Mouse (Mus musculus): ENCODE results near the gene Cd80. TPM values are rescaled to one million over a fixed set of nuclear protein-coding genes. Genes with fewer than 3 reads are reported as not detected.

The Cd80 gene
- polyA plus RNA-seq, 1 experiment: 1.8 TPM

DNA sequence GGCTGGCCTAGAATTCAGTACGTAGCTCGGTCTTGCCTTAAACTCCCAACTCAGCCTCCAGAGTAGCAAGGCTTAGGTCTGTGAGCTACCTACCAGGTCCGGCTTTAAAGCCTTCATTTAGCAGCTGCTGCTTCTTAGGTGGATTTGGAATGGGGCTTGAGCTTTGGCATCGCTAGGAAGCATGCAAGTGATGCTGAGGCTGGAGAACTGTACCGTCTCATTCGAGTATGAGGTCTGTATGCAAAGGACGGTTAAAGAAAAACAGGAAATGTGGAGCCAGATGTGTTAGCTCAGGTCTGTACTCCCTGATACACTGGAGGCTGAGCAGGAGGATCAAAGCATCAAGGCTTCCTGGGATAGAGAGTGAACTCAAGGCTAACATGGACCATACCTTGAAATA is 6.8 kb downstream of the Cd80 start:
- Histone ChIP-seq H3K36me3 (ENCODE audit: control insufficient read depth, insufficient read depth, low read length) (no peaks in the 10 kb centered on the region), H3K27ac (ENCODE audit: insufficient read depth, low read length) (peak overlapping the region; percentile 37; the same call in 1 of the 2 replicates), H3K4me3 (ENCODE audit: extremely low read depth, insufficient read depth, insufficient read length) (no peak overlapping the region), H3K4me1 (ENCODE audit: control insufficient read depth, insufficient read depth, insufficient read length) (peaks cover 15% of the 10 kb centered on the region; the same call in 1 of the 2 replicates), H3K27me3 (ENCODE audit: control insufficient read depth, insufficient read depth, low read length) (no peaks in the 10 kb centered on the region)
- DNase-seq (ENCODE audit: low read depth in 1 of 2, low spot score in 2 of 2): no peak
- TF ChIP-seq CTCF (IDR thresholded peaks at IDR 0.05; ENCODE audit: extremely low read depth, insufficient read depth, insufficient read length, insufficient replicate concordance) (no peak), POLR2A (IDR thresholded peaks at IDR 0.05; ENCODE audit: low read depth, low read length) (no peak)
- WGBS: 41% methylated on average over 7 of the region's 7 CpGs

DNA sequence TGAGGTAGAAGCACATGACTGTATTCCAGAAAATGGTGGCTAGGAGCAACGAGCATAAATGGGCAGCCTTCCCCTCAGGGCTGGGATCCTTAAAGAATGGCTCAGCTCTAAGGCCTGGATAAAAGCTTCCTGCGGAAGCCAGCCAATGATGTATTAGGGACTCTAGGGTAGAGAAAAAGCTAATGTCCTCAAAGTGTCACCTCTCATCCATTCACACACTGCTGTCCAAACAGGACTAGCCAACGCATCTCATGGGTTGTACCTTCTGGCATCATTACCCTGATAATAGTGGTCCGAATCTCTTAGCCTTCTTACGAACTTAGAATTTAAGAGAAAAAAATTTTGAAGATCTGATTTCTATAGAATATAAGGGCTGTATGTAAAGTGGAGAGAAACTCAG is 7.9 kb downstream of the Cd80 start:
- H3K4me3 ChIP-seq (ENCODE audit: extremely low read depth, insufficient read depth, insufficient read length): no peak overlapping the region
- 91% methylated on average over 5 of the region's 5 CpGs for WGBS
- TF ChIP-seq CTCF (IDR thresholded peaks at IDR 0.05; ENCODE audit: extremely low read depth, insufficient read depth, insufficient read length, insufficient replicate concordance): no peak
- no peak for TF ChIP-seq POLR2A (IDR thresholded peaks at IDR 0.05; ENCODE audit: low read depth, low read length)

DNA sequence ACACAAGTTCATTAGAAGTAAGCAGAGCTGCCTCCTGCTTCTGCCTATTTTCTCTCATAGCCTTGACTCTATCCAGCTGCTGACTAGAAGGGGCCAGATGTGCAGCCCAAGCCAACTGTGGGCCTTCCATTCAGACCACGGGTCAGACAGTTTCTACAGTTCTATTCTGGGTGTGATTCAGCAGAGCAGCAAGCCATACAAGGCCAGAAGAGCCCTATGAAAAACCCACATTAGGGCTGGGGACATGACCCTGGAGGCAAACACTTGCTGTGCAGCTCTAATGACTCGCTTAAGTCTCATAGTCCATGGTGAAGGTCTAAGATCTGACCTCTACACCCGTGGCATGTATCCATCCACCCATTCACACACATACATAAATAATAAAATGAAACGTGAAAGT is 10.7 kb downstream of the Cd80 start:
- no peaks in the 10 kb centered on the region for H3K36me3 ChIP-seq (ENCODE audit: control insufficient read depth, insufficient read depth, low read length)
- H3K4me1 ChIP-seq (ENCODE audit: control insufficient read depth, insufficient read depth, insufficient read length): peaks cover 14% of the 10 kb centered on the region; the same call in 1 of the 2 replicates
- no peaks in the 10 kb centered on the region for H3K27me3 ChIP-seq (ENCODE audit: control insufficient read depth, insufficient read depth, low read length)
- WGBS: 78% methylated on average over 4 of the region's 4 CpGs
- TF ChIP-seq POLR2A (IDR thresholded peaks at IDR 0.05; ENCODE audit: low read depth, low read length) (no peak), CTCF (IDR thresholded peaks at IDR 0.05; ENCODE audit: extremely low read depth, insufficient read depth, insufficient read length, insufficient replicate concordance) (no peak)
- H3K4me3 ChIP-seq (ENCODE audit: extremely low read depth, insufficient read depth, insufficient read length): no peak overlapping the region
- no peak for DNase-seq (ENCODE audit: low read depth in 1 of 2, low spot score in 2 of 2)
- no peak overlapping the region for H3K27ac ChIP-seq (ENCODE audit: insufficient read depth, low read length)

More for the DNA sequence above, 7.9 kb downstream of the Cd80 start:
- no peak overlapping the region for H3K27ac ChIP-seq (ENCODE audit: insufficient read depth, low read length)
- H3K27me3 ChIP-seq (ENCODE audit: control insufficient read depth, insufficient read depth, low read length): no peaks in the 10 kb centered on the region
- H3K36me3 ChIP-seq (ENCODE audit: control insufficient read depth, insufficient read depth, low read length): no peaks in the 10 kb centered on the region
- peaks cover 14% of the 10 kb centered on the region; the same call in 1 of the 2 replicates for H3K4me1 ChIP-seq (ENCODE audit: control insufficient read depth, insufficient read depth, insufficient read length)
- no peak for DNase-seq (ENCODE audit: low read depth in 1 of 2, low spot score in 2 of 2)

DNA sequence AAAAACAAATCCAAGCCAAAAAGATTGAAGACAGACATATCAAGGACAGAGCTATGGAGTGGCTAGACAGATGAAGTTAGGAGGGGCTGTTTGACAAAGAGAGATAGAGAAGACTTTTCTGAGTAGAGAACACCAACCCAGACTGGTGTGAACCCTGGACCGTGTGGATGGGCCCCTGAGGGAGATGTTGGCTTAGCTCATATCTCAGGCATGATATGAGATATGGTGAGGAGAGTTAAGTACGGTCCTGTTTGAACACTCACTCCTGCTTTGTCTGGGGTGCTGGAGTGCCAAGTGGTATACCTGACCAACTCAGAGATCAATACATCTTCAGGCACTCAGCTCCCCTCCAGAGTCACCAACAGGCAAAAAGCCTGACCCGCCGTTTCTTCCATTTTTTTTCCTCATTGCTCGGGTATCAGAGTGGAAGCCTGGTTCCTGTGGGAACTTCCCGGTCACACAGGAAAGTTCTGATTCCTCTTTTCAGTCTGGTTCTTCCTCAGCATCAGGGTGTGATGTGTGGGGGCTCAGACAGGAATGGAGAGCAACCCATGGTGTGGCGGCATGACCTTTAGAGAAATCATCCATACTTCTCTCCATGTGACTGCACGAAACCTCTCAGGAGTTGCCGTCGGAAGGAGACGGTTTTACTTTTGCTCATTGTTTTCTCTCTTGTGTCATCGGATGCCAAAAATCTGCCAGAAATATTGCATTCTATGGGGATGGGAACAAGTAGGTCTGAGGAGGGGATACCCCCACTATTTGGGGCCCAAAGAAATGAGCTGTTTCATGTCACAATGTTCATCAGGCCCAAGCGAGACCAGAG is 11.9 kb downstream of the Cd80 start:
- peaks cover 8% of the 10 kb centered on the region; the same call in 1 of the 2 replicates for H3K4me1 ChIP-seq (ENCODE audit: control insufficient read depth, insufficient read depth, insufficient read length)
- TF ChIP-seq CTCF (IDR thresholded peaks at IDR 0.05; ENCODE audit: extremely low read depth, insufficient read depth, insufficient read length, insufficient replicate concordance) (no peak), POLR2A (IDR thresholded peaks at IDR 0.05; ENCODE audit: low read depth, low read length) (no peak)
- H3K36me3 ChIP-seq (ENCODE audit: control insufficient read depth, insufficient read depth, low read length): no peaks in the 10 kb centered on the region
- no peak overlapping the region for H3K4me3 ChIP-seq (ENCODE audit: extremely low read depth, insufficient read depth, insufficient read length)
- 82% methylated on average over 13 of the region's 13 CpGs for WGBS
- H3K27ac ChIP-seq (ENCODE audit: insufficient read depth, low read length): no peak overlapping the region
- DNase-seq (ENCODE audit: low read depth in 1 of 2, low spot score in 2 of 2): no peak
- H3K27me3 ChIP-seq (ENCODE audit: control insufficient read depth, insufficient read depth, low read length): no peaks in the 10 kb centered on the region

DNA sequence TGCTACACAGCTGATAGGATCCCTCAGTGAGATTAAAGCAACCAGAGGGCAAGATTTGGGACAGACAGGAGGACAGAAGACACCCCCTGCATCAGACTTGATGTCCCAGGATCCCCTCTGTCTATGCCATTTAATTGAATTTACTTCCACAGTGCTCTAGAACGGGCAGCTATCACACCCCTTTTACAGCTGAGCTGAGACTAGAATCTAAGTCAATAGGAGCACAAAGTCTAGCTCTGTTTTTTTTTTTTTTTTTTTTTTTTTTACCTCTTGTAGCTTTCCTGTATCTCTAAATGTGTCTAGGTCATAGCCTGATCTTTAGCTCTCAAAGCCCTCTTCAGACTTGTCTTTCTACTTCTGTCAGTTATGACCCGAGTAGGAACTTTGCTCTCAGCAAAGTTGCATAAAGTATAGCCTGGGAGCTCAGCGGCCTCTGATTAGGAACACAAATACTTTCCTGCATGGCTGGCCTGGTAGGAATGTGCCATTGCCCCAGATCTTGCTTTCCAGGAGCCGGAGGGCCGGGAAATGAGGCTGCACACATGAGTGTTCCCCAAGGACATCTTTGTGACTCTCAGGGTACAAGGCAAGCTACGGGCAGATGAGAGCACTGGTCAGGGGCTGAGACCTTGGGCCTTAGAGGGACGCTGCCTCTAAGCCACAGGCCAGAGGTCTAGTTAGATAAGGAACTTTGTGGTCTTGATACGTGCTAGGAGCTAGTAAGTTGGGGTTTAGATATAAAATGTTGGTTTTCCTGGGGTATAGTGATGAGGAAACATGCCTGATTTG is 12.8 kb downstream of the Cd80 start:
- Histone ChIP-seq H3K4me1 (ENCODE audit: control insufficient read depth, insufficient read depth, insufficient read length) (peaks cover under 1% of the 10 kb centered on the region; the same call in 1 of the 2 replicates), H3K4me3 (ENCODE audit: extremely low read depth, insufficient read depth, insufficient read length) (no peak overlapping the region), H3K27ac (ENCODE audit: insufficient read depth, low read length) (no peak overlapping the region), H3K27me3 (ENCODE audit: control insufficient read depth, insufficient read depth, low read length) (no peaks in the 10 kb centered on the region), H3K36me3 (ENCODE audit: control insufficient read depth, insufficient read depth, low read length) (no peaks in the 10 kb centered on the region)
- DNase-seq (ENCODE audit: low read depth in 1 of 2, low spot score in 2 of 2): no peak
- 74% methylated on average over 8 of the region's 8 CpGs for WGBS
- TF ChIP-seq CTCF (IDR thresholded peaks at IDR 0.05; ENCODE audit: extremely low read depth, insufficient read depth, insufficient read length, insufficient replicate concordance): no peak
- TF ChIP-seq POLR2A (IDR thresholded peaks at IDR 0.05; ENCODE audit: low read depth, low read length): no peak

DNA sequence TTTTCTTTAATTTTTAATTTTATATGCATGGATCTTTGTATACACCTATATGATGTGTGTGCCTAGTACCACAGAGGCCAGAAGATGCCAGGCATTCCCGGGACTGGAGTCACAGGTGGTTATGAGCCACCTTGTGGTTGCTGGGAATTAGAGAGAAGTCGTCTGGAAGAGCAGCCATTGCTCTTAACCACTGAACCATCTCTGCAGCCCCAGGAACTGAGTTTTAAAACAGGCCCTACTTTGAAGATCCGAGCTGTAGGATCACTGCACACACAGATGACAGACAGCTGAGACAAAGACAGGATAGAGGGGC is 13.3 kb downstream of the Cd80 start:
- Histone ChIP-seq H3K4me3 (ENCODE audit: extremely low read depth, insufficient read depth, insufficient read length) (no peak overlapping the region), H3K4me1 (ENCODE audit: control insufficient read depth, insufficient read depth, insufficient read length) (no peaks in the 10 kb centered on the region), H3K36me3 (ENCODE audit: control insufficient read depth, insufficient read depth, low read length) (no peaks in the 10 kb centered on the region), H3K27ac (ENCODE audit: insufficient read depth, low read length) (no peak overlapping the region), H3K27me3 (ENCODE audit: control insufficient read depth, insufficient read depth, low read length) (no peaks in the 10 kb centered on the region)
- TF ChIP-seq POLR2A (IDR thresholded peaks at IDR 0.05; ENCODE audit: low read depth, low read length): no peak
- no peak for TF ChIP-seq CTCF (IDR thresholded peaks at IDR 0.05; ENCODE audit: extremely low read depth, insufficient read depth, insufficient read length, insufficient replicate concordance)
- 56% methylated on average over 3 of the region's 3 CpGs for WGBS
- DNase-seq (ENCODE audit: low read depth in 1 of 2, low spot score in 2 of 2): no peak

Measured in spleen, adult 2 months (tissue).